Mouse (Mus musculus): Measurements from ENCODE around the gene Gpx7. TPM values are rescaled to one million over a fixed set of nuclear protein-coding genes. Genes with fewer than 3 reads are reported as not detected.
"Not testable (repeated sequence)": the region's sequence is repeated elsewhere in the genome, so short reads cannot be mapped to it uniquely, and the experiment has no call there.

The Gpx7 gene
- polyA plus RNA-seq, 1 experiment from 2014 or later: 102 TPM

DNA sequence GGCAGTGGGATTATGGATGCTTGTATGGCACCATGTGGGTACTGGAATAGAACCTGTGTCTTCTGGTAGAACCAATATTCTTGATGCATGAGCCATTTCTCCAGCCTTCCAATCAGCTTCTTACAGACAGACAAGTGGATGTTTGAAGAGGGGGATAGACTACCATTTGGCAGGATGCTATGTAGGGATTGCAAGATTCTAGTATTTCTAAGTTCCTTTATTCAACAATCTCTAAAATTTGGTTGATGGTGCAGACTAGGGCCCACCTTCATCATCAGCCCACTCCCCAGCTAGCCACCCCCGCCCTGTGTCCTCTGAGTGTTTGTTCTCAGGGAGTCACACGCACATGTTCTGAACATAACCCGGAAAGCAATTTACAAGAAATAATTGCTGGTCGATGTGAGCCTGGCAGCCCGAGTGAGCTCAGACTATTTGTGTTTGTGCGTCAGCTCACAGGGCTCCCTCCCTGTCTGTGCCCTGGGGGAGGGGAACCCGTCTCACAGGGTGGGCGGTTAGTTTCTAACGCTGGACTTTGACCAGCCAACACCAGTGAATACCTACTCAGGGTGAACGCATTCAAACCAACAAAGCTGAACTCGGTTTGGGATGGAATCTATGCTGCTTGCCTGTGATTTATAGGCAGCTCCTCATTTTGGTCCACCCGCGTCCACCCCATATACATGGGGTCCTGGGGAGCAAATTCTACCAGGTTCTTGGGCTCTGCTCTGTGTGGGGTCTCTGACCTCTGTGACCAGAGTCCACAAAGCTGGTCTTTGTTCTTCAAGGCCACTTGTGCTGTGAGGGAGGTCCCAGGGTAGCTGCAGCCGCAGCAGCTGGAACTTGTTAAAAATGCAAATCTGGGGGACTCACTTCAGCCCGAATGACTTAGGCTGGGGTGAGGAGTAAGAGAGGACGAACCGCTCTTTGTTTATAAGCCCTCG lies 44.2 kb downstream of the Gpx7 start:
- H3K4me2 ChIP-seq: peak overlapping the region; percentile 42
- peaks cover 60% of the 10 kb centered on the region for H3K4me1 ChIP-seq
- H3K27me3 ChIP-seq: no peaks in the 10 kb centered on the region
- no peaks in the 10 kb centered on the region for H3K36me3 ChIP-seq
- H3K9me3 ChIP-seq: no peaks in the 10 kb centered on the region
- peak overlapping the region; percentile 93 for H3K27ac ChIP-seq
- 4% methylated on average over 18 of the region's 18 CpGs for WGBS
- no peak overlapping the region for H3K4me3 ChIP-seq
- ATAC-seq (ENCODE audit: insufficient number of reproducible peaks, insufficient read depth, low FRiP score, low TSS enrichment, low read depth): peak; percentile 65
- H3K9ac ChIP-seq: peak overlapping the region; percentile 17; the same call in 1 of the 2 replicates

DNA sequence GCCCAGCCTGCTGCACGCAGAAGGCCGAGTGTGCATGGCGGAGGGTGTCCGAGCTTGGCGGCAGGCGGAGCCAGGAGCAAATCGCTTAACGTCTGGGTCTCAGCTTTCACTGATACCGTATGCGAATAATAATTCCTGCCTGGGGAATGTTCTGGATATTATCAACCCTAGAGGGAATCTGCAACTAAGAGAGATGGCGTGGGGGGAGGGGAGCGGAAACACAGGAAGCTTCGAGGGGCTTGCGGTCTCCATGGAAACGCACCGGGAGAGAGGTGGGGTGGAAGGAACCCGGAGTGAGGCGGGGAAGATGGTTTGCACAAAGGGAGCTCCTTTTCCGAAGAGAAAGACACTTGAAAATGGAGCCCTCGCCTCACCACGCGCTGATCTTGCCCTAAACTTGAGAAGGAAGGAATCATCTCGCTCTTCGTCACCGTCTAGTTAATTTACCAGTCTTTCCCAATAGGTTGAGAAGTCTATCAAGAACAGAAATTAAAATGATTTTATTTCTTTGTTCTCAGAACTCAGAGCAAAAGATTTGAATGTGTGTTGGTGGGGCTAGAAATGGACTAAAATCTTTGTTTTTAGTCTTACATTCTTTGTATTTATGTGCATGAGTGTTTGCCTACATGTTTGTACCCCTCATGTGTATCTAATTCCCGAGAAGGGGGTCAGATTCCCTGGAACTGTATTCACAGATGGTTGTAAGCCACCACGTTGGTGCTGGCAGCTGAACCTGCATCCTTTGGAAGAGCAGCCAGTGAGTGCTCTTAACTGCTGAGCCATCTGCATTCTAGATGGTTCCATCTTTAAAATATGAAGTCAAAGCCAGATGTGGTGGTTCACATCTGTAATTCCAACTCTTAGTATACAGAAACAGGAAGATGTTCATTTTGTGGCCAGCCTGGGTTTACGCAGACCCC lies 46.4 kb downstream of the Gpx7 start:
- H3K4me3 ChIP-seq: peak overlapping the region; percentile 27
- 4% methylated on average over 28 of the region's 28 CpGs for WGBS
- H3K9me3 ChIP-seq: no peaks in the 10 kb centered on the region
- H3K27ac ChIP-seq: peak overlapping the region; percentile 95
- peaks cover 63% of the 10 kb centered on the region for H3K4me1 ChIP-seq
- H3K27me3 ChIP-seq: no peaks in the 10 kb centered on the region
- H3K36me3 ChIP-seq: no peaks in the 10 kb centered on the region
- ATAC-seq (ENCODE audit: insufficient number of reproducible peaks, insufficient read depth, low FRiP score, low TSS enrichment, low read depth): peak; percentile 60
- peak overlapping the region; percentile 58 for H3K9ac ChIP-seq
- peak overlapping the region; percentile 53 for H3K4me2 ChIP-seq

DNA sequence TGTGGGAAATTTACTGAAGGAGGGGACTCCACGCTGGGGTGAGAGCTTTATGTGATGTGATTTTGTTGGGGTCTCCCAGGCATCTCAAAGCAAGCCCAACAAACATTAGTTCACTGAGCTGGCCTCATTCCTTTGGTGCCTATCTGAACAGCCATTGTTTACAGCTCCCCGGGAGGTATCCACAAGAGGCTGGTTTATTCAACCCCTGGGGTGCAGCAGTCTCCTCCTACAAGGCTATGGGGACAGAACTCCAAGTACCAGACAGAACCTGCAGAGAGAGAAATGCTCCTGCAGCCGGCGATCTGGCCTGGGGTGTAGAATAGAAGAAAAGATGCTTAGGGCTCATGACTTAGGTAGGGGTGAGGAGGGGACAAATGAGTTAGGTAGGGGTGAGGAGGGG lies 48.3 kb downstream of the Gpx7 start:
- H3K4me1 ChIP-seq: peaks cover 65% of the 10 kb centered on the region
- H3K9ac ChIP-seq: no peak overlapping the region
- no peaks in the 10 kb centered on the region for H3K27me3 ChIP-seq
- no peak overlapping the region for H3K4me2 ChIP-seq
- H3K27ac ChIP-seq: peak overlapping the region; percentile 48; the same call in 1 of the 2 replicates
- ATAC-seq (ENCODE audit: insufficient number of reproducible peaks, insufficient read depth, low FRiP score, low TSS enrichment, low read depth): no peak
- H3K4me3 ChIP-seq: no peak overlapping the region
- 9% methylated on average over 4 of the region's 4 CpGs for WGBS
- H3K9me3 ChIP-seq: no peaks in the 10 kb centered on the region
- H3K36me3 ChIP-seq: no peaks in the 10 kb centered on the region

DNA sequence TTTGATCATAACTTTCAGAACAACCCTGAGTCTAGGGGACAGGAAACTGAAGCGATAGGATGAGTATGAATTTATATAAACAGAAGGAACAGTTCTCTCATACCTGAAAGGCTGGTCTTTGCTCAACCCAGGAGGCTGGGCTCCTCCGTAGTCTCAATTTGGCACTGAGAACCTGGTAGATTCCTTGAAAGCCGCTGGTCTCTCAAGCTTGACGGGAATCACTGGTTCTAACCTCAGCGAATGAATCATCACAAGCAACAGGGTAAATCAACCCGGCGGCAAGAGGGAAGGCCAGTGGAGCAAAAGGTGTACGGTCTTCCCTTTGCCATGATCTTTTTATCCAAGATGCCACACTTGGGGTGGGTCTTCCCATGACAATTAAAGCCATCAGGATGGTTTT lies 49.3 kb downstream of the Gpx7 start:
- Histone ChIP-seq H3K9ac (no peak overlapping the region), H3K27me3 (no peaks in the 10 kb centered on the region), H3K27ac (no peak overlapping the region), H3K9me3 (no peaks in the 10 kb centered on the region), H3K4me3 (no peak overlapping the region), H3K4me2 (no peak overlapping the region), H3K36me3 (no peaks in the 10 kb centered on the region), H3K4me1 (peaks cover 55% of the 10 kb centered on the region)
- WGBS: 97% methylated on average over 8 of the region's 8 CpGs
- no peak for ATAC-seq (ENCODE audit: insufficient number of reproducible peaks, insufficient read depth, low FRiP score, low TSS enrichment, low read depth)

DNA sequence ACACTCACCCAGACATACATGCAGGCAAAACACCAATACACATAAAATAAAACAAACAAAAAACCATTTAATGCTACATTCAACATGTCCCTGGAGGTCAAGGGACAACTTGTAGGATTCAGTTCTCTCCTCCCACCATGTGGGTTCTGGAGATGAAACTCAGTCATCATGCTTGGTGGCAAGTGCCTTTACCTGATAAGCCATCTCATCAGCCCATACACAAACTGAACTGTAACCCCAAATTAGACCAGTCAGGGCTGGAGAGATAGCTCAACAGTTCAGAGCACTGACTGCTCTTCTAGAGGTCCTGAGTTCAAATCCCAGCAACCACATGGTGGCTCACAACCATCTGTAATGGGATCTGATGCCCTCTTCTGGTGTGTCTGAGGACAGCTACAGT lies 53.2 kb downstream of the Gpx7 start:
- peaks cover 49% of the 10 kb centered on the region for H3K4me1 ChIP-seq
- ATAC-seq (ENCODE audit: insufficient number of reproducible peaks, insufficient read depth, low FRiP score, low TSS enrichment, low read depth); H3K36me3 ChIP-seq: not testable (repeated sequence)

DNA sequence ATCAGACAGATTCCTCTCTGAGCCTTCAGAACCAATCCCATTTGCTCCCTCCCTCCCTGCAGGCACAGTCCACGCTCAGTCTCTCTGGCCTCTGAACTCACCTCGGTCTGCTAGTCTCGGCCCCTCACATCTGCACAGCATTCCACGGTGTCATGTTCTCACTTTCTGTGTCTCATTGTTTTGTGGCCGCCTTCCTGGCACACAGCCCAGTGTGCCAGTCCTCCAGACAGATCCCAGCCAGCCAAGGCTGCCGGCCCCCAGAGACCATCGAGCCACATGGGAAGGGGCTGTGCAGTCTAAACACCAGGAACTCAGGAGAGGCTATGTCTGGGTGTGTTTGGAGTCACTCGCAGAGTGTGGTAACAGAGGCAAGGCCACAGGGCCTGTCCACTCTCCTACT lies 55.9 kb downstream of the Gpx7 start:
- 0 out of 2 replicates have a peak overlapping the region, but pooled peaks have one; percentile 2 for H3K9ac ChIP-seq
- no peaks in the 10 kb centered on the region for H3K9me3 ChIP-seq
- H3K27me3 ChIP-seq: no peaks in the 10 kb centered on the region
- peak overlapping the region; percentile 7 for H3K4me2 ChIP-seq
- H3K4me3 ChIP-seq: no peak overlapping the region
- ATAC-seq (ENCODE audit: insufficient number of reproducible peaks, insufficient read depth, low FRiP score, low TSS enrichment, low read depth): peak; percentile 81
- no peaks in the 10 kb centered on the region for H3K36me3 ChIP-seq
- 2% methylated on average over 8 of the region's 8 CpGs for WGBS
- peaks cover 52% of the 10 kb centered on the region for H3K4me1 ChIP-seq
- peak overlapping the region; percentile 83 for H3K27ac ChIP-seq

More for the DNA sequence above, 53.2 kb downstream of the Gpx7 start:
- H3K9ac ChIP-seq, H3K4me3 ChIP-seq, H3K27me3 ChIP-seq, H3K27ac ChIP-seq, H3K4me2 ChIP-seq, H3K9me3 ChIP-seq: not testable (repeated sequence)

Other genes with a start within 250 kb of the Gpx7 start
- 45.0 and 47.9 TPM in 2 replicates for gene Echdc2, start 241.5 kb downstream of the Gpx7 start, polyA plus RNA-seq (2015; fragmentation: Nextera tagmentation; extraction: Ambion mirVana)
- gene Zyg11a, start 188.9 kb downstream of the Gpx7 start, polyA plus RNA-seq (2015; fragmentation: Nextera tagmentation; extraction: Ambion mirVana): 0.14 TPM in 1 of 2 replicates, not detected in the other
- 13.0 and 15.9 TPM in 2 replicates for gene Zyg11b, start 105.9 kb downstream of the Gpx7 start, polyA plus RNA-seq (2015; fragmentation: Nextera tagmentation; extraction: Ambion mirVana)
- 49.2 and 50.9 TPM in 2 replicates for gene Coa7, start 78.8 kb downstream of the Gpx7 start, polyA plus RNA-seq (2015; fragmentation: Nextera tagmentation; extraction: Ambion mirVana)
- 2.1 and 2.8 TPM in 2 replicates for gene Shisal2a, start 23.6 kb downstream of the Gpx7 start, polyA plus RNA-seq (2015; fragmentation: Nextera tagmentation; extraction: Ambion mirVana)
- gene Tut4, start 52.5 kb upstream of the Gpx7 start, polyA plus RNA-seq (2015; fragmentation: Nextera tagmentation; extraction: Ambion mirVana): 103 and 125 TPM in 2 replicates
- gene Prpf38a, start 172.4 kb upstream of the Gpx7 start, polyA plus RNA-seq (2015; fragmentation: Nextera tagmentation; extraction: Ambion mirVana): 99.5 and 101 TPM in 2 replicates
- gene Orc1, start 172.5 kb upstream of the Gpx7 start, polyA plus RNA-seq (2015; fragmentation: Nextera tagmentation; extraction: Ambion mirVana): 12.3 and 12.7 TPM in 2 replicates
- gene Cc2d1b, start 213.0 kb upstream of the Gpx7 start, polyA plus RNA-seq (2015; fragmentation: Nextera tagmentation; extraction: Ambion mirVana): 34.5 and 37.2 TPM in 2 replicates